Mouse (Mus musculus): Measurements from ENCODE around the gene Pglyrp1.
"Not testable (repeated sequence)": the region's sequence is repeated elsewhere in the genome, so short reads cannot be mapped to it uniquely, and the experiment has no call there.

Pglyrp1 gene

GRCm38 (mm10) chr7:18871031-18871430, at the start of gene Pglyrp1:
Gene Pglyrp1, plus strand, starts transcription at chr7:18871331.
- not testable (repeated sequence) for TF ChIP-seq GATA4 (IDR thresholded peaks at IDR 0.05; ENCODE audit: insufficient replicate concordance, low read length)

GRCm38 (mm10) chr7:18821507-18821906, 49.6 kb upstream of the Pglyrp1 start, which contains the start of gene Psg17:
Gene Psg17, minus strand, starts transcription at chr7:18821607.
- TF ChIP-seq GATA4 (IDR thresholded peaks at IDR 0.05; ENCODE audit: insufficient replicate concordance, low read length) = no peak

GRCm38 (mm10) chr7:18827792-18828546, 43.2 kb upstream of the Pglyrp1 start:
- no peak for TF ChIP-seq GATA4 (IDR thresholded peaks at IDR 0.05; ENCODE audit: insufficient replicate concordance, low read length)

GRCm38 (mm10) chr7:18828592-18828991, 42.5 kb upstream of the Pglyrp1 start:
- no peak for TF ChIP-seq GATA4 (IDR thresholded peaks at IDR 0.05; ENCODE audit: insufficient replicate concordance, low read length)

GRCm38 (mm10) chr7:18829545-18829944, 41.6 kb upstream of the Pglyrp1 start:
- TF ChIP-seq GATA4 (IDR thresholded peaks at IDR 0.05; ENCODE audit: insufficient replicate concordance, low read length) = no peak

GRCm38 (mm10) chr7:18832298-18832697, 38.8 kb upstream of the Pglyrp1 start:
- TF ChIP-seq GATA4 (IDR thresholded peaks at IDR 0.05; ENCODE audit: insufficient replicate concordance, low read length) = no peak

- TF ChIP-seq GATA4 (IDR thresholded peaks at IDR 0.05; ENCODE audit: insufficient replicate concordance, low read length) = no peak
Measured at GRCm38 (mm10) chr7:18839865-18840264, 31.3 kb upstream of the Pglyrp1 start, which contains the start of gene Mill2. Gene Mill2, plus strand, starts transcription at chr7:18839966.

GRCm38 (mm10) chr7:18840386-18841173, 30.6 kb upstream of the Pglyrp1 start:
- TF ChIP-seq GATA4 (IDR thresholded peaks at IDR 0.05; ENCODE audit: insufficient replicate concordance, low read length) = no peak

GRCm38 (mm10) chr7:18841174-18841567, 30.0 kb upstream of the Pglyrp1 start:
- TF ChIP-seq GATA4 (IDR thresholded peaks at IDR 0.05; ENCODE audit: insufficient replicate concordance, low read length) = no peak

GRCm38 (mm10) chr7:18844811-18845210, 26.3 kb upstream of the Pglyrp1 start:
- no peak for TF ChIP-seq GATA4 (IDR thresholded peaks at IDR 0.05; ENCODE audit: insufficient replicate concordance, low read length)

- TF ChIP-seq GATA4 (IDR thresholded peaks at IDR 0.05; ENCODE audit: insufficient replicate concordance, low read length) = no peak
Measured at GRCm38 (mm10) chr7:18848395-18848794, 22.7 kb upstream of the Pglyrp1 start.

- TF ChIP-seq GATA4 (IDR thresholded peaks at IDR 0.05; ENCODE audit: insufficient replicate concordance, low read length) = no peak
Measured at GRCm38 (mm10) chr7:18858310-18858916, 12.7 kb upstream of the Pglyrp1 start.

- TF ChIP-seq GATA4 (IDR thresholded peaks at IDR 0.05; ENCODE audit: insufficient replicate concordance, low read length) = no peak
Measured at GRCm38 (mm10) chr7:18862801-18863200, 8.3 kb upstream of the Pglyrp1 start.

GRCm38 (mm10) chr7:18868491-18868890, 2.6 kb upstream of the Pglyrp1 start:
- TF ChIP-seq GATA4 (IDR thresholded peaks at IDR 0.05; ENCODE audit: insufficient replicate concordance, low read length) = no peak

GRCm38 (mm10) chr7:18872014-18872802, 1.1 kb downstream of the Pglyrp1 start:
- no peak for TF ChIP-seq GATA4 (IDR thresholded peaks at IDR 0.05; ENCODE audit: insufficient replicate concordance, low read length)

Data from liver, adult (tissue).